Mouse (Mus musculus) thymus, postnatal 4 days (tissue): ENCODE measurements around the gene Adamtsl4.

ENCODE experiments used
- DNase-seq: peaks from one replicate; pipeline ENCODE4 v3.0.0; 2021

Gene Adamtsl4

DNA sequence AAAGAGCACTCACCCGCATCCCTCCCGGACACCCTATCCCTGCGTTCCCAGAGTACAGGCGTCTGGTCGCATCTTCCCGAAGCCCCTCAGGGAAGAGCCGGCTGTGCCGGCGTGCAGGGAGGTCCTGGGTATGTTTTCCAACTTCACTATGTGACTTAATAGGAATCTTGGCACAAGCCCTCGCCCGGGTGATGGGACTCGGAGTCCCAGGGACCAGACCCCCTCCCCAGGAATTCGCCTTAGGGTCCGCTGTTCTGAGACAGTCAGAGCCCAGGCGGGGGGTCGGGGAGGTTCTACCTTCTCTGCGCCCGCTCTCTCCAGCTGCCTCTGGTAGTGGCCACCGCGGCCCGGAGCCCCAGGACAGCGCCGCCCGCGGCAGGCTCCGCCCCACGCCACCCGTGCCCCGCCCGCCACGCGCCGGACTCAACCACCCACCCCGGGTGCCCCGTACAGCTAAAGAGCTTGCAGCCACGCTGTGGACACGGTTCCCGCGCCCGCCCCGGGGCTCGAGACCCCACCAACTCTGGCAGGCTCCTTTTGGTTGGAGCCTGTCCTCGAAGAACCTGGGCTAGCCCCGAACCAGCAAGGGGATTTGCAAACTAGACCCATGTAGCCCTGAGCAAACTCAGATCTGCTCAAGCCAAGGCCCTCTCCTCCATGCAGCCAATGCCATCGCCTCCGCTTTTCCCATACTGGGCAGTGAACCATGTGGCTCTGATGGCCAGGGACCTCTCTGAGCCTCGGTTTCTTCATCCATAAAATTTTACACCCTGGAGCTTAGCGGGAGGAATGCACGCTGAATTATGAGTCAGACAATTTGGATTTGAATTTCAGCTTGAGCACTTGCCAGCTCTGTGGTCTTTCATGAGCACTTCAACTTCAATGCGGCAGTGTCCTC, at the start of gene Adamtsl4:
Adamtsl4 (minus strand) TSS at position 394 of the 898 bp plus-strand sequence.
- DNase-seq = peak; percentile 59

DNA sequence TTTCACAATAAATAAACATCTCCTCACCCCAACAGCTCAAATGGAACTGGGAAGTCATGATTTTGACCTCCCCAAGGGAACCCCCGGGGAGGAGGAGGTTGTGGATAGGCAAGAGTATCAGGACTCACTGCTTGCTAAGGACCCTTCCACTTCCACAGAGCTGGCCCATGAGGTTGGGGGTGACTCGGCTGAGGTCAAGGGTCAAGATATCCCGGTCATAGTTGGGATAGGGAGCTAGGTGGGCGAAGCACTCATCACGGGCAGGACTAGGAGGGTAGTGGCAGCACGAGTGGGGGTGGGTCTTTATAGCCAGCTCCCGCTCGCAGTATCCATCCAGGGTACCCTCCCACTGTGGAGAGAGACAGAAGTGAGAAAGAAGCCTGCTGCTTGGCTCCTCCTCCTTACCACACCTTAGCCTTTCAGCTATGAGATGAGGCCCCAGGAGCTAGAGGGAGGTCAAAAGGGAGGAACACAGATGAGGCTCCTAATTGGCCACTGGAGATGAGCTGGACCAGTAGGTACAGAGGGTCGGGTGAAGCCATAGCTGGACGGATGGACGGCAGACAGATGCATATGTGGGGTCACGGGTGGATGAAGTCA, 47.5 kb upstream of the Adamtsl4 start:
- no peak for DNase-seq

DNA sequence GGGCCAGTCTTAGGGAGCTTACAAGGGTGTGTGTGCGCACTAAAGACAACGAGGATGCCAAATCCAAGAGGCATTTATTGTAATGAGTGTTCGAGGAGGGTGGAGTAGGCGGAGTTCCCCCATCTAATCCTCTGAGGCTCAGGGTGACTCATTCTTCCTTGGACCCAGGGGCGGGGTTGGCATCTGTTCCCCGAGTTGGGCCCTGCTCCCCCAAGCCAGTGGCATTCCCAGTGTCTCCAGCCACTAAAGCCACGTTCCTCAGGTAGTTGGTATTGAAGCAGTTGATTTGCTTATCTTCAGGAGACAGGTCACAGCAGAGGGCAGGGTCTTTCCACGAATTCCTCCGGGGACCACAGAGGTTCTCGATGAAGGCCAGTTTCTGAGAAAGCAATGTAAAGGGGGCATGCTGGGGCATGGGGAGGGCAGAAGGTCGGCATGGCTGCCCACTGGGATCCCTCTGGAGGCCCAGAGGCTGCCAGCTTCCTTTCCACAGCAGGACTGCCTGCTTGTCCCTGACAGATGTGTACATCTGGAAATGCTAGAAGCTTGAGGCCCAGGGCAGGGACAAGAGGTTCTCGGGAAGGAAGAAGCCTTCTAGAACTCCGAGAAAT, 46.5 kb upstream of the Adamtsl4 start:
- DNase-seq = no peak

DNA sequence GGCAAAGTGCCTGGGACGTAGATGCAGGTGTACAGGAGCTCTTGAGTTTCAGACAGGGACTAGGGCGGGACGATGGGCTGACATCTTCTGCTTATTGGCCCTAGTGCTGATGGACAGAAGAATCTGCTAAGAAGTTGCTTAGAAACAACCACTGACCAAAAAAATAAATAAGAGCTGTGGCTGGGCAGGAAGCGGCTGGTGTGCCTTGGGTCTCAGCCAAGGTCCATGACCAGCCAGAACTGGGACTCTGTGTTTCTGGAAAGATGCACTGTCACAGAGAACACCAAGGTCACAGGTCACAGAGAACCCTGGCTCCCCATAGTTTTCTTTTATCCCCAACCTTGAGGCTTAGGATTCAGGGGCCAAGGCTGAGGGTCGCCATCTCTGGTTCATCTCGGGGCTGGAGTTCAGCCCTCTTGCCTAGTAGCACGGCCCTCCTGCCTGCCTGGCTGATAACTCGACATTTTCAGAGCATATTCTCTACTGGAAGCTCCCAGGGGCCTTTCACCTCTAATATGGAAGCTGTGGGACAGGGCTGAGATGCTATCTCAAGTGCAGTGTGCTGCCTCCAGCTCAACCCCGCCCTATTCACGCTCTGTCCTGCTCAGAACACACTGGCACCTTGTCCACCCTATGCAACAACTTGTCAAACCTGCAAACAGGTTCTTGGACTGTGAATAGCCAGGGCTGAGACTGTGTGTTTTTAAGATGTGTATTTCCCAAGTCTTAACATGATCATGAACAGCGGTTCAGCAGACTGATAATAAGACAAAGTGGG, 45.2 kb upstream of the Adamtsl4 start:
- no peak for DNase-seq

DNA sequence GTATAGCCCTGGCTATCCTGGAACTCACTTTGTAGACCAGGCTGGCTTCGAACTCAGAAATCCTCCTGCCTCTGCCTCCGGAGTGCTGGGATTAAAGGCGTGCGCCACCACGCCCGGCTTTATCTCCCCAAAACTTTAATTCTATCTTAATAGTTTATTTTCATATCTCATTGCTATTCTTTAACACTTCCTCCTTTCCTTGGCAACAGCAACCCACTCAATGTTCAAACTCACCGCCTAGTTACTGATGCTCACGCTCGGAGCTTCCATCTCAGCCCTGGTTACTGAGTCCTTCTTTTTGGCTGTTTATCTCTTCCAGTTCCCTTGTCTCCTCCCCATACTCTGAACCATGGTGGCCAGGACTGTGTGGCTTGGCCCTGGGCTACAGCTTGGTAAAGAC, 44.6 kb upstream of the Adamtsl4 start:
- DNase-seq = no peak

DNA sequence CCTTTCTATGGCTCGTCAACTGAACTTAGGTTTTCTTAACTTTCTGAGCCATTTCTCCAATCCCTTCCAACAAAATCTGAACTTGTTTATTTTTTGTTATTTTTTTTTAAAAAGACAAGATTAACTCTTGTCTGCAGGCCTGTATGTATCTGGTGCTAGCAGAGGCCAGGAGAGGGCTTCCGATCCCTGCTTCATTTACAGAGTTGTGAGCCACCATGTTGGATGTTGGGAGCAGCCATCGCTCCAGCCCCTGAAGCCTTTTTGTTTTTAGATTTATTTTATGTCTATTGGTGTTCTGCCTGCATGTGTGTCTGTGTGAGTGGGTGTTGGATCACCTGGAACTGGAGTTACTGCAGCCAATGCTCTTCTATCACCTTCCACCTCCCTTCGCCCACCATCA, 44.1 kb upstream of the Adamtsl4 start:
- no peak for DNase-seq

DNA sequence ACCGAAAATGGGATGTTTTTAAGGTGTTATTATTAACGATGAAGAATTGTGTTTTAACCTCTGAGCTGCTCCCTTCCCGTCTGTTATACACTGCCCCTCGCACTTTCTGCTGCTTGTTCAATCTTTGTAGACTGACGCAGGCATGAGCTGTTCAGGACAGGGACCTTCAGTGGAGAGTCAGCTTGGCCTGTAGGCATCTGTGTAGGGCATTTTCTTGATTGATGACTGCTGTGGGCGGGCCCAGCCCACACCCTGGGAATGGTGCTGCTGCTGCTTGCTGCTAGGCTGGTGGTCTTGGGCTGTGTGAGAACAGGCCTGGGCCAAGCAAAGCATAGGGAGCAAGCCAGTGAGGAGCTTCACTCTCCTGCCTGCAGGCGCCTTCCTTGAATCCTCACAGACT, 42.7 kb upstream of the Adamtsl4 start:
- DNase-seq = no peak

DNA sequence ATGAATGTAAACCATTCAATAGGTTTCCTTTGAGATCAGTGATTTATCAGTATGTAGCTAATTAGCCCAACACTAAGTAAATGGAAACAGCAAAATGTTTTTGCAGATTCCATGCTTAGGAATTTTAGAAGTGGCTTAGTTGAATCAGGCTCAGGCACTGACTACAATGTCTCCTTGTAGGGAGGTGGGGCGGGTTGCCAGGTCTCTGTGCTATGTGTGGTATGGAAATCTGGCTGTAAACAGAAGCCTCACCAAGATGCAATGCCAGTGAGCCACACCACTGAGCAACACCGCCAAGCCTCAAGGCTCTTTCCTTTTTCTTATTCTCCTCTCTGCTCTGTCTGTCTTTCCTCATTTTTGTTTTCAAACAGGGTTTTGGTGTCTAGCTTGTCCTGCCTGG, 41.2 kb upstream of the Adamtsl4 start:
- DNase-seq = no peak

DNA sequence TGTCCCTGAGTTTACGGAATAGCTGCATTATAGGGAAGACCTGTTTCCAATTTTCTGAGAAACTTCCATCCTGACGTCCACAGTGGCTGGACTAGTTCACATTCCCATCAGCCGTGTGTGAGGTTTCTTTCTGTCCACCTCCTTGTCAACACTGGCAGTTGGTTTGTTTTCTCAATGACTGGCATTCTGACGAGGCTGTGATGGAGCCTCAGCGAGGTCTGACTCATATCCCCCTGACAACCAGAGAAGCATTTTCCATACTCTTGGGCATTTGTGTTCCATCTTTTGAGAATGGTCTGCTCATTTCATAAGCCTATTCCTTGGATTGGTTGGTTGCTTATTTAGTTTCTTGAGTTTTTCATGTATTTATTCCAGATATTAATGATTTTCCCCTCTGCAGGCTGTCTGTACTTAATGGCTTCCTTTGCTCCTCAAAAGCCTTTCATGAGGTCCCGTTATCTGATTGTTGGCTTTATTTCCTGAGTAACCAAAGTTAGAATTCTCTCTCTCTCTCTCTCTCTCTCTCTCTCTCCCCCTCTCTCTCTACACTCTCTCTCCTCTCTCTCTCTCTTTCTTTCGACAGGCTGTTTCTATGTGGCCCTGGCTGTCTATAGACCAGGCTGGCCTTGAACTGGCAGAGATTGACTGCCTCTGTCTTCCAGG, 39.1 kb upstream of the Adamtsl4 start:
- DNase-seq = no peak

DNA sequence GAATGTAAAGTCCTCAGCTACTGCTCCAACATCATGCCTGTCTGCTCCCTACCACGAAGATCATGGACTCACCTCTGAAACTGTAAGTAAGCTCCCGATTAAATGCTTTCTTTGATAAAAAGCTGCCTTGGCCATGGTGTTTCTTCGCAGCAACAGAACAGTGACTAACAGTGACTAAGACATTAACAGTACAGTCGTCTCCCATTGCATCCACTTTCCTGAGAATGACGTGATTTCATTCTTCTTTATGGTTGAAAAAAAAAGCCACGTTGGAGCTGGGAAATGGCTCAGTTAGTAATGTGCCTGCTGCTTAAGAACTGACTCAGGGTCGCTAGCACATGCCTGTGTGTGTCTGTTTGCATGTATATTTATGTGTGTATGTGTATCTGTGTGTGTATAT, 38.1 kb upstream of the Adamtsl4 start:
- DNase-seq = no peak

DNA sequence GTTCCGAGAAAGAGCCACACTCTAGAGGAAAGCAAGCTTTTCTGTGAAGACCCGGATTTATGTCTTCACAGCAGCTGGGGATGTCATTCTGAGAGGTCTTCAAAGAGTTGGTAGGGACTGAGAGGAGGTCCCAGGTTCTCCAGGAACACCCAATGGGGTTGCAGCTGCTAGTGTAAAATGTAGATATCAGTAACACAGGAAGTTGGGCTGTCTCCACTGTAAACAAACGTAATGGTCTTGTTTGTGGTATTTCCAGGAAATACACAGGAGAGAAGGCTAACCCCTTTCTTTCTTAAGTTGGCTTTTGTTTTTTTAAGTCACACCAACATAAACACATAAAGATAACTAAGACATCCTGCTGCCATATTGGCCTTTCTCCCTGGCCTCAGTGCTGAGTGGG, 34.7 kb upstream of the Adamtsl4 start:
- DNase-seq = no peak

DNA sequence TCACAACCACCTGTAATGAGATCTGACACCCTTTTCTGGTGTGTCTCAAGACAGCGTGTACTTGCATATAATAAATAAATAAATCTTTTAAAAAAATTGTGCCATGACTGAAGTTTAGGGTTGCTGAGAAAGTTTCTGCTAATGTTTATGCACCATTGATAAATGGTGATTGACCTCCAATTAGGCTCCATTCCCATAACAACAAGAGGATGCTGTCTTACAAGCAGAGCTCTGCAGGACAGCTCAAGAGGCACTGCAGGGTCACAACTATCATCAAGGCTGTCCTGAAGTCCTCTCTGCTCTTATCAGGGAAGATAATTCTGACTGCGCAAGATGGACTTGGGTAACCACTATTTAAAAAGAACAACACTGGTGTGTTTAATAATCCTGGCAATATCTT, 30.4 kb upstream of the Adamtsl4 start:
- DNase-seq = no peak

DNA sequence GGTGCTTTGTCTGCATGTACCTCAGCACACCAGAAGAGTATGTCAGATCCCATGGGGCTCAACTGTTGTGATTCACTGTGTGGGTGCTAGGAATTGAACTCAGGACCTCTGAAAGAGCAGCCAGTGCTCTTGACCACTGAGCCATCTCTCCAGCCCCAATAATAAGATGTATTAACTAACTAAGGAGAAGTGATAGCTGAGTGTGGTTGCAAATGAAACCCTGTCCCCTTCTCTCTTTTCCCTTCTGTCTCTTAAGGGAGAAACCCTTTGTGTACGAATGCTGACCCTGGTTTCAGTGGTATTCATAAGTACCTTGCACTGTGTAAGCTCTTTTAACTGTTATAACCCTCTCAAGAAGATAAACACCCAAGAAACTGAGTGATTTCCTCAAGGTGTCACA, 28.4 kb upstream of the Adamtsl4 start:
- no peak for DNase-seq

DNA sequence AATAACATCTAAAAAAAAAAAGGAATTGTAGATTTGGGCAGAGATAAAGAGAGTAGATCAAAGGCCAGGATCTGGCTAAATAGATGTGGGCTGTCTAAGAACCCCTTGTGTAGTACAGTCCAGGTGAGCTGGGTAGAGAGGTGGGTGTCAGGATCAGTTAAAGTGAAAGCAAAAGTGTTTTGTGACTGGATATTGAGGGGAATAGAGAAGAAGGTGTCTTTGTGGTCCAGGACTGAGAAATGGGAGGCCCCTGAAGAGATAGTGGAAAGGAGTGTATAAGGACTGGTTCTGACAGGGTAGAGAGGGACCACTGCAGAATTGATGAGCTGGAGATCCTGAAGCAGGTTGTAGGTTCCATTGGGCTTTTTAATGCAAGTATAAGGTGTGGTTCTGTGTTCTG, 22.2 kb upstream of the Adamtsl4 start:
- DNase-seq = no peak

DNA sequence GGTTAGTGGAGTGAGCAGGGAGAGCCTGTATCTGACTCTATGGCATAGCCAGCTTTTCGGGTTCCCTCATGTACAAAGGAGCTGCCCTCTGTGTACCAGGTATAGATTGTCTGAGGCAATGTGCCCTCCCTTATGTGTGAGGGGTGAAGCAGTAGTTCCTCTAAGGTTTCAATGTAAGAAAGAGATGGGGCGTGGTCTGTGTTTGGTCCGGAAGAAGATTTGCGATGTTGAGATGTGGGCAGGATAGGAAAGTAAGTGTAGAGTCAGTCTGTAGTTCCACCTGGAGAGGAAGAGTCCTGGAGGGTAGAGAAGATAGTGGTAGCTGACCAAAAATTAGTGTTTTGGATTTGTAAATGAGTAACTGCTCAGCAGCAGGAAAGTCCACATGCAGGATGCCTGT, 21.3 kb upstream of the Adamtsl4 start:
- DNase-seq = no peak

DNA sequence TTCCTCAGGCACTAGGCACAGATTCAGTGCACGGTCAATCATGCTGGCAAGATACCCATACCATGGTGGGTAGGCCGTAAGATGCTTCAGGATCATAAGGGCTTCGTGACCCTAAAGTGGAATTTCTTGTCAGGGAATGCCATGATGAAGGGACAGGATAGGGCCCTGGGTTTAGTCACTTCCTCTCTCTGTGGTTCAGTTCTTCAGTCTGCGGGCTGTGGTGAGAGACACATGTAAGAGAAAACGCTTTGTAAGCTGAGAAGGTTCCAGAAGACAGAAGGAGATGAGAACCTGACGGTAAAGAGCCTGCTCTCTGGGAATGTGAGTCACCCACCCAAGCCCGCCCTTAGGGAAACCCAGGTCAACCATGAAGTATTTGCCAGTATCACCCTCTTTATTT, 19.8 kb upstream of the Adamtsl4 start:
- no peak for DNase-seq

DNA sequence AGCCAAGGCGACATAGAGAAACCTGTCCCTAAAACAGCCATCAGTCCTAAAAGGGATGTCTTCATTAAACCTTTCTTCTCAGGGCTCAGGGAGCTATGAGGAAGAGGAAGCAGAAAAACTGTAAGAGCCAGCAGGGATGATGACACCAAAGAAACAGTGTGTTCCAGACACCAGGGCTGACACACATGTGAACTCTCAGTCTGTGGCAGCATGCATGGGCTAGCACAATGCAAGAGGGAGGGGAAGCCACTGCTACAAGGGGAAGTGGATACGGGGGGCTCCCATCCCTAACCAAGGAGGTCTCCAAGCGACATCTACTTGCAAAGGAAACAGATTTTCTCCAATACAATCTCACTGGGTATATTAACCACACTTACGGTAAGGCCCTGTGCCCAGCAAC, 18.6 kb upstream of the Adamtsl4 start:
- DNase-seq = no peak

DNA sequence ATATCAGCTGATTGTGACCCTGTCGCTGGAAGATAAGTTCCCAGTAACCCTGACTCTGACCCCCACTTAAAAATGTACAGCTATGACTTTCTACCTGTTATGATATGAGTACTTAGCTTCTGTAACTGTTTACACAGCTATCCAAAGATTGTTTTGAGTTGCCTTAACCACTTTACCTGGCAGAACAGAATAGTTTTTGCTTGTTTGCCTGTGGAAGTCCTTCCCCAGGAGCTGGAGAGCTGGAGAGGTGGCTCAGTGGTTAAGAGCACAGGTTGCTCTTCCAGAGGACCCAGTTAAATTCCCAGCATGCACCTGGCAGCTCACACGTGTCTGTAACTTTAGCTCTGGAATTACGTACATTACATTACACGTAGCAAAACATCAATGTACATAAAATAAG, 16.9 kb upstream of the Adamtsl4 start:
- no peak for DNase-seq

DNA sequence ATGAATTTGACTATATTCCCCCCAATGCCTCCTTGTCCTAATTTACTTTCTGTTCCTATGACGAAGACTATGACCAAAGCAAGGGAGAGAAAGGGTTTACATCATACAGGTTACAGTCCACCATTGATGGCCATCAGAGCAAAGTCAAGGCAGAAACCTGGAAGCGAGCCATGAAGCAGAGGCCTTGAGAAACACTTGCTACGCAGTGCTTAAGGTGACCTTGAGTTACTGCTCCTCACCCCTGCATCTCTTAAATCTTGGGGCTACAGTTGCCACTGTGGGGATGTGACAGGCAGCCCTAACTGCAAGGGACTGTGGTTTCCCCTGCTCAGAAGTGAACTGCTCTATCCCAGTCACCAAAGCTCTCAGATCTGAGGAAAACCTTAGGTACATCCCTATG, 15.6 kb upstream of the Adamtsl4 start:
- no peak for DNase-seq

DNA sequence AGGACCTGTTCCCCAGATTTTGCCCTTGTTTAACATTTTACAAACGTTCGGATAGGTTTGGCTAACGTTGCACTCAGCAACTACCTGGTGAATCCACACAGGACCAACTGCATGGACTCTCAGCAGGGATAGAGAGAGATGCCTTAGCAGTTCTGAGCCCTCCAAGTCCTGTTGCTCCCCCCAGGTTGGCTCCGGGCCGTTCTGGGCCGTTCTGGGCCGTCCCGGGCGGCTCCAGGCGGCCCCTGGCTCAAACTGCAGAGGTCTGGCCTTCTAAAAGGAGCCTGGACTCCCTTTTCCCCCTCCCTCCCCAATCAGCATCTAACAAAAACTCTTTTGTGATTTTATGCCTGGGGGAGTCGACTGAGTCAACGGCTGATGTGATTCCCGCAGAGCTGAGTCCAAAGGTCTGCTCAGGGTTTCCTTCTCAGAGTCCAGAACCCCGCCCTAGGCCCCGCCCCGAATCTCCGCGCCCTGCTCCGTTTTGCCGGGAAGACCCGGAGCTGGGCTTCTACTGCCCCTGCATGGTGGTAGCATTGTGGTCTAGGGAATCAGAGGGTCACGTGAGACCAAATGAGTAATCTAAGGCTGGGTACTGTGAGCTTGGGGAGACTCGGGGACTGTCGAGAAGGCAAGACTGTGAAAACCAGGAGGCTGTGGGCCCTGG, 14.3 kb upstream of the Adamtsl4 start:
- no peak for DNase-seq

DNA sequence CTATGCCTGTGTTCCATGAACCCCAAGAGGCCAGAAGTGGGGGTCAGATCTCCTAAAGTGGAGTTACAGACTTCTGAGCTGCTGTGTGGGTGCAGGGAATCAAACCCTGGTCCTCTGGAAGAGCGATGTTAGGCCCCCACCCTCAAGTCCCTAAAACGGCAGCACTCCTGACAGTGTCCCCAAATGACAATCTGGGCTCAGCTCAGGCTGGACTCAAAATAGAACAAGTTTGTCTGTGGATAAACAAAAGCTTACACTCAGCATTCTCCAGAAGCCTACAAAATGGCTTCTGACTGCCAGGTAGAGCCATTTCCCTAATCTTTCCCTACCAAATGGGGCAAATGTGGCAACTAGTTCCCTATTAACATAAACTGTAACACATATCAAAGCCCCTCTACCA, 13.4 kb upstream of the Adamtsl4 start:
- DNase-seq = no peak

DNA sequence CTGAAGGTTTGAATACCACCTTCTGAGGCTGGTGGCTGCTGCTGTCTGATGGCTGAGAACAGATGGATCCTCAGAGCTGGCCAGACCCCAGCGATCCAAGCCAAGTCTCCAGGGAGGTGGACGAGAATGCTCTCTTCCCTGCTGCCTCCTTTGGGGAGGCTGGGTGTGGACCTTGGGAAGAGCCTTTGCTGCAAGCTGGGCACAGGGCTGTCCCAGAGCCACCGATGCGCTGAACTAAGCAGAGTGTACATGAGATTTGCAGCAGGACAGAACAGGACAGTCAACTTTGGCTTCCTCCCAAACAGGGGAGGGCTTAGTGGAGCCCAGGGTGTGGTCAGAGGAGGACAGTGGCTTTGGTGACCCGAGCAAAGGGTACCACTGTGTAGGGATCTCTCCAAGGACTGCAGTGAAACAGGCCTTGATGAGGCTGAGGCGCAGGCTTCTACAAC, 12.5 kb upstream of the Adamtsl4 start:
- DNase-seq = no peak
